Mouse (Mus musculus) small intestine, adult 10 weeks (tissue): ENCODE results near the gene Kri1. TPM values are rescaled to one million over a fixed set of nuclear protein-coding genes. Genes with fewer than 3 reads are reported as not detected.

Source experiments
- polyA plus RNA-seq: library from polyadenylated mRNA; stranded (reverse); fragments of 350-450 nt; fragmentation: Illumina TruSeq; extraction: RNeasy Lipid Tissue Mini Kit (QIAGEN cat#74804); gene quantifications from one replicate; pipeline ENCODE4 v1.2.3, GENCODE M21; 2014; ENCODE audit warnings: low replicate concordance

Kri1 gene
- 0.89 TPM for polyA plus RNA-seq

GRCm38 (mm10) chr9:21287571-21288402, at the start of gene Kri1:
Gene Kri1, minus strand, starts transcription at chr9:21287969.

GRCm38 (mm10) chr9:21320619-21321512, 33.1 kb upstream of the Kri1 start, which contains the start of gene Slc44a2:
Gene Slc44a2, plus strand, starts transcription at chr9:21320698.

GRCm38 (mm10) chr9:21312134-21312533, 24.4 kb upstream of the Kri1 start, which contains the start of gene Ap1m2:
Gene Ap1m2, minus strand, starts transcription at chr9:21312337.

GRCm38 (mm10) chr9:21291022-21291787, 3.4 kb upstream of the Kri1 start, which contains the start of gene Cdkn2d:
Gene Cdkn2d, minus strand, starts transcription at chr9:21291407.

GRCm38 (mm10) chr9:21265000-21265561, 22.7 kb downstream of the Kri1 start, which contains the start of gene Atg4d:
Gene Atg4d, plus strand, starts transcription at chr9:21265293.

GRCm38 (mm10) chr9:21248326-21248725, 39.4 kb downstream of the Kri1 start, which contains the start of gene S1pr5:
Gene S1pr5, minus strand, starts transcription at chr9:21248443.

GRCm38 (mm10) chr9:21238733-21239464, 48.9 kb downstream of the Kri1 start, which contains the start of gene Keap1:
Gene Keap1, minus strand, starts transcription at chr9:21239361.

Other genes starting within 250 kb of the Kri1 start
- not detected for gene Zglp1, start 220.9 kb downstream of the Kri1 start, polyA plus RNA-seq
- 0.22 TPM for gene Gm49373, start 214.9 kb downstream of the Kri1 start, polyA plus RNA-seq
- not detected for gene Fdx1l, start 214.4 kb downstream of the Kri1 start, polyA plus RNA-seq
- gene Gm38431, start 196.0 kb downstream of the Kri1 start, polyA plus RNA-seq: 1.3 TPM
- 10.2 TPM for gene Raver1, start 196.0 kb downstream of the Kri1 start, polyA plus RNA-seq
- gene Tyk2, start 156.7 kb downstream of the Kri1 start, polyA plus RNA-seq: 2.3 TPM
- 1.6 TPM for gene Cdc37, start 138.0 kb downstream of the Kri1 start, polyA plus RNA-seq
- 0.48 TPM for gene Pde4a, start 122.3 kb downstream of the Kri1 start, polyA plus RNA-seq
- 5.1 TPM for gene Keap1, start 48.6 kb downstream of the Kri1 start, polyA plus RNA-seq
- not detected for gene S1pr5, start 39.5 kb downstream of the Kri1 start, polyA plus RNA-seq
- 1.1 TPM for gene Atg4d, start 22.7 kb downstream of the Kri1 start, polyA plus RNA-seq
- 3.7 TPM for gene Cdkn2d, start 3.4 kb upstream of the Kri1 start, polyA plus RNA-seq
- 3.9 TPM for gene Ap1m2, start 24.4 kb upstream of the Kri1 start, polyA plus RNA-seq
- gene Slc44a2, start 32.7 kb upstream of the Kri1 start, polyA plus RNA-seq: 3.9 TPM
- gene Ilf3, start 79.9 kb upstream of the Kri1 start, polyA plus RNA-seq: 9.5 TPM
- gene Qtrt1, start 123.9 kb upstream of the Kri1 start, polyA plus RNA-seq: not detected
- 22.1 TPM for gene Dnm2, start 136.9 kb upstream of the Kri1 start, polyA plus RNA-seq
- gene Tmed1, start 222.3 kb upstream of the Kri1 start, polyA plus RNA-seq: 0.59 TPM
- gene AB124611, start 238.2 kb upstream of the Kri1 start, polyA plus RNA-seq: 0.48 TPM